ENCODE assay signal across 14 mouse cellular contexts in the genomic region with DNA sequence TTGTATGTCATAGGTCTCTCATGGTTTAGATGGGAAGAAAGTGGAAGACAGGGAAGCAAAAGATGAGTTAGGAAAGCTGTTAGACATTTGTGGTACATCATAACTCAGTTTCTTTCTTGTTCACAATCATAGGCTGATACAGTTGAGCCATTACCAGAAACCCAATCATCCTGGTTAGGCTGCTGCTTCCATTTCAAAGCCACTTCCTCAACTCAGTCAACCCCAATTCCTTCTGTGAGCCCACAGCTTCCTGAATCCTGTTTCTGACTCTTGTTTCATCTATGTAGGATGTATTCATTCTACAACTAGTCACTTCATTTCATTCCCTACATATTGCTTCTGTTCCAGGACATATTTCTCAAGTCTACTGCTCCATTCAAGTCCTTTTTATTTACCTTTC.
"Had no signal": no experiment of that assay in that cellular context is flagged by ENCODE, and none has a peak within 500 bp of the region (broad histone marks: within the 10 kb centered on the region; RNA-seq: fewer than 3 reads in every experiment).

No protein-coding gene starts in this region.

- H3K4me3 ChIP-seq: intestine, embryonic 15.5 days; kidney, embryonic 15.5 days; limb, embryonic 12.5 days; liver, embryonic 15.5 days; midbrain, embryonic 10.5 days; midbrain, embryonic 15.5 days; neural tube, embryonic 12.5 days had no signal

- H3K9ac ChIP-seq: intestine, embryonic 15.5 days; kidney, embryonic 15.5 days; limb, embryonic 12.5 days; liver, embryonic 15.5 days; lung, embryonic 14.5 days; midbrain, embryonic 15.5 days; neural tube, embryonic 12.5 days had no signal

- ATAC-seq: intestine, embryonic 15.5 days; midbrain, embryonic 15.5 days had no signal

- H3K4me1 ChIP-seq: intestine, embryonic 15.5 days; kidney, embryonic 15.5 days; limb, embryonic 12.5 days; liver, embryonic 15.5 days; midbrain, embryonic 10.5 days; midbrain, embryonic 15.5 days; neural tube, embryonic 12.5 days had no signal

- H3K36me3 ChIP-seq: intestine, embryonic 15.5 days; kidney, embryonic 15.5 days; limb, embryonic 12.5 days; liver, embryonic 15.5 days; midbrain, embryonic 10.5 days; midbrain, embryonic 15.5 days; neural tube, embryonic 12.5 days had no signal

- DNase-seq: kidney, adult 18-20 months; kidney, postnatal 14 days; layer of hippocampus, postnatal 36 days; liver; lung, embryonic 14.5 days; spleen, adult 18-20 months; thymus, postnatal 36 days had no signal

- H3K27ac ChIP-seq: intestine, embryonic 15.5 days; kidney, embryonic 15.5 days; limb, embryonic 12.5 days; liver, embryonic 15.5 days; midbrain, embryonic 10.5 days; midbrain, embryonic 15.5 days; neural tube, embryonic 12.5 days had no signal

- H3K27me3 ChIP-seq: intestine, embryonic 15.5 days; kidney, embryonic 15.5 days; limb, embryonic 12.5 days; liver, embryonic 15.5 days; midbrain, embryonic 15.5 days; neural tube, embryonic 12.5 days had no signal
